Mouse (Mus musculus): ENCODE data around the gene Gfy.

- no peak for TF ChIP-seq GATA1 (IDR thresholded peaks at IDR 0.05; ENCODE audit: borderline replicate concordance, low read length)
- TF ChIP-seq FLI1 (IDR thresholded peaks at IDR 0.05; ENCODE audit: low read length), result no peak
Measured at GRCm38 (mm10) chr7:45154993-45155514, 24.3 kb downstream of the Gfy start.

Data from megakaryocyte, embryonic 14.5 days (primary cell).